Mouse (Mus musculus): ENCODE measurements around the gene Noxa1.

The Noxa1 gene

DNA sequence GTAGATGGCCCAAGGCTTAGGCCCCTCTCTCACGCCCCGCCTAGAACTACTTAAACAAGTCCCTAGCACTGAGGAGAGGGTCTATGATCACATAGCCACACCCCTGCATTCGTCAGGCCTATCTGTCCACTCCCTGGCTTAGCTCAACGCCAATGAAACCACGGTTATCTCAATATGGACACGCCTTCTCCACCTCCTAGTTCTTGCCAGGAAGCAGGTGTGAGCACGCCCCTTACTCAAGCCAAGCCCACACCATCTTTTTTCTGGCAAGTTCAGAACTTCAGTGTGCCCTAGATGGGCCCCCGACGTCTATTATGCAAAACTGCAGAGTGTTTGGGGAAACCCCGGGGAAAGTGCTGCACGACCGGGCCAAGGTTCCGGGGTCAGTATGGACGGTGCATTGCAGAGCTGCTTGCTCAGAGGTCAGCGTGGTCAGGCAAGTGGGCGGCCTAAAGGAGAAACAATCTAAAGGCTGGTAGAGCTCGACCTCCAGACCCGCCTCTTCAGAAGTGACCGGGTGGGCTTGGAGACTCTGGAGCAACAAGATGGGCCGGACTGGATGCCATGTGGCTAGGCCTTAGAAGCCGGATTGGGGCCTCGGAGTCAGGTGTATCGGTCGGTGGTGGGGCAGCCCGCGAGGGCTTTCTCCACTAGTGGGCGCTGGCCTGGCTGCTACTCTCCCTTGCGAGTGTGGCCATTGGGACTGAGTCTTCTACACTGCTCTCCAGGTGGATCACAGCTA lies at the start of gene Noxa1:
Noxa1 (minus strand) TSS at position 41 of the 742 bp plus-strand sequence.
- no peak for DNase-seq (ENCODE audit: low read depth, low spot score)

- DNase-seq (ENCODE audit: low read depth, low spot score), result no peak
Measured at GRCm38 (mm10) chr2:25141921-25142320, 47.0 kb upstream of the Noxa1 start.

DNA sequence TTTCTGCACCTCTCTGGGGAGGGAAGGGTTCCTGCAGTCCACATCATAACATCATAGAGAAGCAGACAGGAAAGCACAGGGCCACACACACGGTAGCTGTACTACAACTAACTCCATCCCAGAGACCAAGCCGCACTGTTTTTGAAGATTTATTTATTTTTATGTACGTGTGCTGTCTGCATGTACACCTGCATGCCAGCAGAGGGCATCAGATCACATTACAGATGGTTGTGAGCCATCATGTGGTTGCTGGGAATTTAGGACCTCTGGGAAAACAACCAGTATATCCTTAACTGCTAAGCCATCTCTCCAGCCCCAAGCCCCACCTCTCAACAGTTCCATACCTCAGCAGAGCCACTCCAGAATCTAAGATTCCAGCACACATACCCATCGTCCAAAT lies 46.2 kb upstream of the Noxa1 start:
- no peak for DNase-seq (ENCODE audit: low read depth, low spot score)

- DNase-seq (ENCODE audit: low read depth, low spot score), result no peak
Measured at GRCm38 (mm10) chr2:25137832-25138231, 42.9 kb upstream of the Noxa1 start.

DNA sequence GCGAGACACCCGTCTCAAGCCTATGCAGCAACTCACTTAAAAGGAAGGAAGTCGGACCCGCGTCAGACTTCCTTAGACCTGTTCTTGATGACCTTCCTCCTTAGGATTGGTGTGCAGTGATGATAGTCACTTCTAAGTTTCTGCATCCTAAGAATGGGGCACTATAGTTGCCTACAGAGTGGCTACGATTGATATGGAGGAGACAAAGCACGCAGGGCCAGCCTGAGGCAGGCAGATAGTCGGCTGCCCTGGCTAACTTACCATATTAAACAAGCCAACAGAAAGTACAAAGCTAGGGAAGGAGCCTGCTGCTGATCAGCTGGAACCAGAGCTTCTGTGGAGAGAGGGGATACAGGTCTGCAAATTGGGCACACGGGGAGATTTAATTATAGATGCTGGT lies 36.7 kb upstream of the Noxa1 start:
- no peak for DNase-seq (ENCODE audit: low read depth, low spot score)

- no peak for DNase-seq (ENCODE audit: low read depth, low spot score)
Measured at GRCm38 (mm10) chr2:25128072-25128471, 33.1 kb upstream of the Noxa1 start.

- DNase-seq (ENCODE audit: low read depth, low spot score), result no peak
Measured at GRCm38 (mm10) chr2:25127206-25127605, 32.3 kb upstream of the Noxa1 start.

GRCm38 (mm10) chr2:25126011-25127010 lies 31.4 kb upstream of the Noxa1 start:
- no peak for DNase-seq (ENCODE audit: low read depth, low spot score)

DNA sequence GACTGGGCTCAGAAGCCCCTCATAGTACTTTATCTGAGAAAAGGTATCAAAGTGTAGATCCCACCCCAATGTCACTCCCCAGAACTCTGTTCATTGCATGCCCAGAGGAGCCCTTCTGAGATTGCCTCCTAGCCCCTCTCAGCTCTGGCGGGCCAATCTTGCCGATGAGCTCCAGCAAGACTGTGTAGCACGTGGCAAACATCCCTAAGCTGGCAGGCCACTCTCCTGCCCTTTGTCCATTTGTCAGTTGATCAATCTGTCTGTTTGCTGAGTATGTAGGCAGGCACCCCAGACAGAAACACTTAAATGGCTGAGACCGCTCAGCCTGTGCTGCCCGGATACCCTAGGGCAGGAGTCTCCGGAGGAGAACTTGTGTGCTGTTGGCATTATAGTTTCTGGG lies 30.2 kb upstream of the Noxa1 start:
- no peak for DNase-seq (ENCODE audit: low read depth, low spot score)

DNA sequence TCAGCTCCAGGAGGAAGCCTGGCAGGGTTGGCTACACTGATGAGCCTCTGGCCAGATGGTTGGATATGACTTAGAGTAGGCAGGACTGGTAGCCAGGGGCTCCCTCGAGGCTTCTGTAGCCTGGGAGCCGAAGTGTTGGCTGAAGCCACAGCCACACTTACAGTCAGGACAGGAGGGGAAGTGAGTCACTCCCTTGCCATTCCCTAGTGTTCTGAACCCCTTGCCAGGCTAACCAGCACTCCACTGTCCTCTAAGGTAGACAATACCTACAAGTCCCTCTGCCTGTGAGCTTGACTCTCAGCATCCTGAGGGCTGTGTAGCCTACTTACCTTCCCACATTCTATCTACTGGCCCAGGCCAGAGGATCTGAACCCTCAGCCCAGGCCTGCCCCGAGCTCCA lies 29.5 kb upstream of the Noxa1 start:
- DNase-seq (ENCODE audit: low read depth, low spot score), result no peak

DNA sequence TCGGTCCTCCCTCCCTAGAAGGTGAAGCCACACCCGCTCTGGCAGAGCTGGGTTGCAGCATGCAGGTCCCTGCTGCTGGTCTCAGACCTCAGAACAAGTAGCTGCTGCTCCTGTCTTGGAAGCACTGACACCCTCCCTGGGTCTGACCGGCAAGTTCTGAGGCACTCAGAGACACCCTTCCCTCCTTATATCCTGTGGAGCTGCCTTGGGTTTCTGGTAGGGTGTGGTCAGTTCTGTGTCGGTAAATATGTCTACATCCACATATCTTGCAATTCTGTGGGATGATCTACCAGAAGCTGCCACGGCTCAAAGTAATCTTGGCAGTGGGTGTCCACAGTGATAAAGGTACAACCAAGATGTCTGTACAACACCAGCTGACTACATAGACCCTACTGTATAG lies 28.6 kb upstream of the Noxa1 start:
- no peak for DNase-seq (ENCODE audit: low read depth, low spot score)

GRCm38 (mm10) chr2:25122666-25123065 lies 27.7 kb upstream of the Noxa1 start:
- DNase-seq (ENCODE audit: low read depth, low spot score), result no peak

DNA sequence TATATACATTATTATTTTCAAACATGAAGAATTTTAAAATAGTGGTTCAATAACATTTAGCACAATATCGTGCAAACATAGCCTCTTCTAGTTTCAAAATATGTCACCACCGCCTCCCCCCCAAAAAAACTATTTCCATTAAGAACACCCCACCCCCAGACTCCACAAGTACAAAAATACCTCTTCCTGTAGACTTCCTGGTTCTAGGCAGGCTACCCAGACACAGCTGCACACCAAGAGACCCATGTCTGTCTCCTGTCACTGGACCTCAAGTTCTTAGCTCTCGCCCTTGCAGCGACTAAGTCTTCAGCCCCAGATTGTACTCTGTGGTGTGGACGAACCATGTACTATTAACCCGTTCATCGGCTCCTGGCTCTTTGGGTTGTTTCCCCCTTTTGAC lies 26.0 kb upstream of the Noxa1 start:
- no peak for DNase-seq (ENCODE audit: low read depth, low spot score)

DNA sequence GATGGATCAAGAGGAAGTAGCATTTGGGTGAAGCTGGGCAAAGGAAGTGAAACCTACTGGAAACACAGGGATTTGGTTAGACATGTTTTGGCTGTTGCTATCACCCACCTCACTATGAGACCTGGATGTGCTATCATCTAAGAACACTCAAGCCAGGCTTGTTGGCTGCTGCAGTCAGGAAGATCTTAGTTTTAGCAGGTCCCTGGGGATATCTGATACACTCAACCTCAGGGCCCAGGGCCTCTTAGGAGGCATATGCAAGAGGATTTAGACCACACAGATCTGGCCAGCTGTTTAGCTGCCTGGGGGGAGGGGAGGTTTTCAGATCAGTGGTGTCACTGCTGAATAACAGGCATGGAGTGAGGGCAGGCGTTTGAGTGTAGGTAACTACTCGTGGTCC lies 20.5 kb upstream of the Noxa1 start:
- no peak for DNase-seq (ENCODE audit: low read depth, low spot score)

DNA sequence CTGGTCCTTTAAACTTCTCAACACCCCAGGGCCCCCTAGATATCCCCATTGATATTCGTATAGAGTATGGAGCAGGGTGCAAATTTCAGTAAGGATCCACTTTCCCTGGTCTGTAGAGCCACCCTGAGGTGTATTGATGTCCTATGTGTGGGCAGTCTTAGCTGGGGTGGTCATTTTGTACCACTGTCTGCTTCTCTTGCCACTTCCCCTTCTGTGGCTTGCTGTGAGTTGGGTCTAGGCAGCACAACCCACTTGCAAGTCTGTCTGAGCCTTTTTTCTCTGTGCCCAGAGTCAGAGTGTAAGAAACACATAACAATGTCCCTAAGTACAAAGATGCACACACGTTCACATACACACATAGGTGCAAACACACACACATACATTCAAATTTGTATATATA lies 19.4 kb upstream of the Noxa1 start:
- DNase-seq (ENCODE audit: low read depth, low spot score), result no peak

- DNase-seq (ENCODE audit: low read depth, low spot score), result no peak
Measured at GRCm38 (mm10) chr2:25111184-25111791, 16.3 kb upstream of the Noxa1 start.

DNA sequence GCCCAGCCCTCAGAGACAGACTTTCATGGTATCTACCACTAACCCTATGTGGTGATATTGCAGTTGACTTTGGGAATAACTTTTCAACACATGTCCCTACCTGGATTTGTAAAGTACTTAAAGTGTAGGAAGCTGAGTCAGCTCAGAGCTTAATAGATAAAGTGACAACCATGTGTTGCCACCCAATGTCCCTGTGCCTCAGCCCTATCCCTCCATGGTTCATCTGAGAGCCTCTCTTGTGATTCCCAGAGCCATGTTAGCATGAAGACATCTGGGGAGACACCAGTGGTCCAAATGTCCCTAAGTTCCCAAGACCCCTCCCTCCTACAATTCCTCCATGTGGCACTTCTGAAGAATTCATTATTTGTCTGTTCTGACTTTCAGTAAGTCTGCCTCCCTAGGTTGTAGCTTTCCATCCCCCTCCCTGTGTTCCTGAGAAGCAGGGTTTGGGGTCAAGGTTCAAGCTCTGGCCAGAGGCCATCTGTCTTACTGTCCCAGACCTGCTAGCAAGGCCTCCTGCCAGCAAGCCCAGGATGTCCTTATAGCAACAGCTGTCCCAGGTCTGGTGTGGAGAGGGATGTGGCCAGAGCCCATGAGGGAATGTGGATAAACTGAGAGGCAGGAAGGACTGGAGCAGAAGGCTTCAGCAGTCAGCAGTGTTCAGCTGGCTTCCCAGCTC lies 15.7 kb upstream of the Noxa1 start:
- DNase-seq (ENCODE audit: low read depth, low spot score), result no peak

DNA sequence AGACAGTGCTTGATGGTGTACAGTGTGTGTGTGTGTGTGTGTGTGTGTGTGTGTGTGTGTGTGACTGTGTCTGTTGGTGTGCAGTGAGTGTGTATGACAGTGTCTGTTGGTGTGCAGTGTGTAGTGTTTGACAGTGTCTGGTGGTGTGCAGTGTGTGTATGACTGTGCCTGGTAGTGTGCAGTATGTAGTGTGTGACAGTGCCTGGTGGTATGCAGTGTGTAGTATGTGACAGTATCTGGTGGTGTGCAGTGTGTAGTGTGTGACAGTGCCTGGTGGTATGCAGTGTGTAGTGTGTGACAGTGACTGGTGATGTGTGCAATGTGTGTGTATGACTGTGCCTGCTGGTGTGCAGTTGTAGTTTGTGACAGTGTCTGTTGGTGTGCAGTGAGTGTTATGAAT lies 14.5 kb upstream of the Noxa1 start:
- no peak for DNase-seq (ENCODE audit: low read depth, low spot score)

DNA sequence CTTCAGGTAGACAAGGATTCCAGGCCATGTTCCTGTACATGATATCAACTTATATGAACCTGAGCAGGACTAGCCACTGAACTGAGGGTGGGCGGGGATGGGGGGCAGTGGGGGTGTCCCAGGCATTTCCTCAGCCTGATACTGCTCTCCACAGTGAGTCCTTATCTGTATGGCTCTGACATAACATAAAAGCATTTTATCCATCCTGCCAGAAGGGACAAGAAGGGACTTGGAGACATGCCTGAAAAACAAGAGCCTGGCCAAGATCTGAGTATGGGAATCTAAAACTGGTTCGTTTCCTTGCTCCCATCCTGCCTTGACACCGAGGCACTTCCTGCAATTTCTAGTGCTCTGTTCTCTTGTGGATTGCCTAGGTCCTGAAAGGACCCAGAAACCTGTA lies 11.1 kb upstream of the Noxa1 start:
- DNase-seq (ENCODE audit: low read depth, low spot score), result no peak

- no peak for DNase-seq (ENCODE audit: low read depth, low spot score)
Measured at GRCm38 (mm10) chr2:25104122-25104521, 9.2 kb upstream of the Noxa1 start.

GRCm38 (mm10) chr2:25099703-25100102 lies 4.8 kb upstream of the Noxa1 start:
- DNase-seq (ENCODE audit: low read depth, low spot score), result no peak

DNA sequence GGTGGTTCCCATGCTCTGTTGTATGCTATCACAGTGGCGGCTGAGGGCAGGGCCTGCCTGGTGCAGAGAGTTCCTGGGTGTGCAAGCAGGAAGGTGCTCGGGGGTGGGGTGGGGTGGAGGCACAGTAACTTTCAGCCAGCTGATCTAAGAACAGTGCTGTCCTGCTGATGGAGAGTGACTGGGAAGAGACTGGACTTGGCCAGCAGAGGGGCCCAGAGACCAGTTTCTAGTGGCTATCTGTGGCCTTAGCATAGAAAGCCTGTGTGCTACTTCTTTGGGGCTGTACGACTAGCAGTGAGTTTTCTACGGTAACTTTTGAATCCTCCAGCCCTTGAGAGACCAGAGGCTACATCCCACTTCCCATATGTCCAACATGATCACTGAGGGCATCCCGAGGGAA lies 4.0 kb upstream of the Noxa1 start:
- no peak for DNase-seq (ENCODE audit: low read depth, low spot score)
